In genomic region chr4:57275116-57275743, GRCm38 (mm10) we compare ENCODE assay signal across 8 mouse cellular contexts. TPM values are rescaled to one million over a fixed set of nuclear protein-coding genes. Genes with fewer than 3 reads are reported as not detected.
DNase-seq lines count a peak whose midpoint lies in the region; ATAC-seq and TF ChIP-seq lines count a peak whose summit lies in the region.

No protein-coding gene starts in this region.

- no peak overlapping the region for H3K27ac ChIP-seq in lung, postnatal 0 days (ENCODE audit: low read length)

- no peak overlapping the region for H3K9ac ChIP-seq in lung, postnatal 0 days (replicated peaks; ENCODE audit: low read depth)

- H3K4me2 ChIP-seq in lung, postnatal 0 days (replicated peaks; ENCODE audit: low read depth, low read length), result no peak overlapping the region

- intact Hi-C loops in heart, postnatal 10 days (cut with DNase I), result loop anchor here (2.0 kb wide), 2 partner anchors 210 to 258 kb away; no protein-coding TSS in a partner anchor

- no peaks in the 10 kb centered on the region for H3K27me3 ChIP-seq in E14TG2a.4 (ENCODE audit: insufficient read depth, low read length)
- H3K27me3 ChIP-seq in lung, postnatal 0 days (replicated peaks; ENCODE audit: insufficient read depth, low read length), result no peaks in the 10 kb centered on the region

- DNase-seq in adrenal gland, postnatal 14 days, result peak; percentile 82
- peak; percentile 74 for DNase-seq in embryo, embryonic 9.5 days (ENCODE audit: extremely low spot score)
- DNase-seq in heart, postnatal 10 days, result peak; percentile 77 to 79
- peak; percentile 68 to 79 for DNase-seq in kidney, postnatal 25 days
- peak; percentile 78 for DNase-seq in lung, postnatal 0 days (ENCODE audit: low spot score)
- DNase-seq in retina, adult 2 months (ENCODE audit: low read depth, low spot score), result peak; percentile 49
- peak; percentile 47 to 63 for DNase-seq in urinary bladder, postnatal 36 days (ENCODE audit: low spot score in 2 of 2)

- peak overlapping the region; percentile 45 for H3K4me3 ChIP-seq in E14TG2a.4 (replicated peaks; ENCODE audit: low read length)
- no peak overlapping the region for H3K4me3 ChIP-seq in lung, postnatal 0 days (ENCODE audit: low read depth, low read length)

- H3K9me3 ChIP-seq in E14TG2a.4 (ENCODE audit: low read length), result no peaks in the 10 kb centered on the region
- no peaks in the 10 kb centered on the region for H3K9me3 ChIP-seq in lung, postnatal 0 days (ENCODE audit: low read length)

- no peak for TF ChIP-seq EP300 in lung, postnatal 0 days (IDR thresholded peaks at IDR 0.05)

- peak; percentile 93 for TF ChIP-seq CTCF in E14TG2a.4 (conservative IDR thresholded peaks at IDR 0.05; ENCODE audit: low read length)
- TF ChIP-seq CTCF in lung, postnatal 0 days (IDR thresholded peaks at IDR 0.05), result peak; percentile 91

- peaks cover 1% of the 10 kb centered on the region; the same call in 1 of the 2 replicates for H3K36me3 ChIP-seq in E14TG2a.4 (ENCODE audit: insufficient read depth, low read length)
- no peaks in the 10 kb centered on the region for H3K36me3 ChIP-seq in lung, postnatal 0 days (ENCODE audit: insufficient read depth, low read length)

- WGBS in lung, postnatal 0 days, result 3% methylated on average over 8 of the region's 8 CpGs

- peaks cover 90% of the 10 kb centered on the region for H3K4me1 ChIP-seq in E14TG2a.4 (replicated peaks; ENCODE audit: low read depth, low read length)
- H3K4me1 ChIP-seq in lung, postnatal 0 days (ENCODE audit: insufficient read depth, low read depth, low read length), result peaks cover 5% of the 10 kb centered on the region; the same call in 1 of the 2 replicates

- ATAC-seq in lung, postnatal 0 days, result peak; percentile 61

RNA-seq across cellular contexts. Expression of gene Ptpn3, which starts 26.4 kb away (rescaled TPM):
- total RNA-seq in adrenal gland, postnatal 14 days (2021), result 19.0 and 26.2 TPM in 2 replicates
- total RNA-seq in heart, postnatal 10 days (2021), result 10 to 100 TPM; 25.2 to 26.1 TPM
- 4.7 and 6.1 TPM in 2 replicates for polyA plus RNA-seq in lung, postnatal 0 days (2015; fragmentation: Nextera tagmentation; extraction: Ambion mirVana)
